Mouse (Mus musculus): ENCODE data around the gene Pecr. TPM values are rescaled to one million over a fixed set of nuclear protein-coding genes. Genes with fewer than 3 reads are reported as not detected.
A peak's percentile ranks its signal among the peaks of the same experiment; 100 is the strongest.

Gene Pecr
- polyA plus RNA-seq, 1 experiment from 2014 or later: 14.5 TPM

DNA sequence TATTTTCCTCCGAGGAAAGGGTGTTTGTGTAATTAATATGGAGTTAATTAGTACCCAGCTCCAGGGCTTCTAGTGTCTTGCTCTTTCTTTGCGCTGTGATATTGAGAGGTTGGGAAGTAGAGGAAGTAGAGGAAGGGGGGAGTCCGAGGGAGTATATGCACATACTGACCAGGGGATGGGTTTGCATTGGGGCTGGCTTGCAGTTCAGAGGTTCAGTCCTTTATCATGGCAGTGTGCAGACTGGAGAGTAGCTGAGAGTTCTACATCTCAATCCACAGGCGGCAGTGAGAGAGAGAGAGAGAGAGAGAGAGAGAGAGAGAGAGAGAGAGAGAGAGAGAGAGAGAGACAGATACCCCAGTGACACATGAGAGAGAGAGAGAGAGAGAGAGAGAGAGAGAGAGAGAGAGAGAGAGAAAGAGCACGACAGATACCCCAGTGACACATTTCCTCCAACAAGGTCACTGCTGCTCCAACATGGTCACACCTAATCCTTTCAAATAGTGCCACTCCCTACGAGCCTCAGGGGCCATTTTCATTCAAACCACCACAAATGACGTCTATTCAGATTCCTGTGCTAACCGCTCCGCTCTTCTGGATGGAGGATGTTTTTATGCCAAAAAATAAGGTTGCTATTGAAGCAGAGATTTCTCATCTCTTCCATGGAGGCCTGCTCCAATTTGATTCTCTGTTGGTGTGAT, 28.7 kb upstream of the Pecr start:
- no peak overlapping the region for H3K4me2 ChIP-seq
- H3K36me3 ChIP-seq (ENCODE audit: control insufficient read depth, insufficient read depth, low read length): peaks cover 2% of the 10 kb centered on the region; the same call in 1 of the 2 replicates
- H3K9ac ChIP-seq (ENCODE audit: low read length): no peak overlapping the region
- H3K4me1 ChIP-seq (ENCODE audit: control insufficient read depth, insufficient read depth, low read length): peaks cover 7% of the 10 kb centered on the region; the same call in 1 of the 2 replicates
- H3K27me3 ChIP-seq (ENCODE audit: control insufficient read depth, insufficient read depth, low read length): no peaks in the 10 kb centered on the region
- peak; percentile 56 for DNase-seq (ENCODE audit: low spot score, missing footprints)
- 86% methylated on average over 9 of the region's 9 CpGs for WGBS
- no peak for ATAC-seq (ENCODE audit: low FRiP score)
- H3K4me3 ChIP-seq (ENCODE audit: low read depth, low read length): no peak overlapping the region
- H3K27ac ChIP-seq (ENCODE audit: low read depth, low read length): no peak overlapping the region
- no peaks in the 10 kb centered on the region for H3K9me3 ChIP-seq (ENCODE audit: control insufficient read depth, low read length)

DNA sequence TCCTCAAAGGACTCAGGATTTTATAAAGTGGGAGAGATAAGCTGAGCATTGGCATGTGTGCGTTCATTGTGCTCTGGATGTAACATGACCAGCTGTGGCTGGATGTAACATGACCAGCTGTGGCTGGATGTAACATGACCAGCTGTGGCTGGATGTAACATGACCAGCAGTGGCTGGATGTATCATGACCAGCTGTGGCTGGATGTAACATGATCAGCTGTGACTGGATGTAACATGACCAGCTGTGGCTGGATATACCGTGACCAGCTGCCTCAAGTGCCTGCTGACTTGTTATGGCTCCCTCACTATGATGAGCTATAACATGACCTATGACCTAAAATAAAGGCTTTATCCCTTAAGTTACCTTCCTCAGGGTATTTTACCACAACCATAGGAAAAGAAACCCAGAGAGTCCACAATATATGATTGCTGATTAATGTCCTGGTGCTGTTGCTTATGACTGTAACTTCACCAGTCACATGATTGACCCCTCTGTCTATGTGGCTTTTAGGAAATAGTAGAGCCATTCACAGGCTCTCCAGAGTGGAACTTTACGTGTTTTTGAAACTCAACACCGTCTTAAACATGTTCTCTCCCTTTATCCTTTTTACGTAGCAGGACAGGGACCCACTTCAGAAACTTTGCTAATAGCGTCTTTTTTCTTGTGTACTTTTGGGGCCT, 25.8 kb upstream of the Pecr start:
- DNase-seq (ENCODE audit: low spot score, missing footprints) (peak; percentile 84), ATAC-seq (ENCODE audit: low FRiP score) (no peak)
- WGBS: 64% methylated on average over 6 of the region's 6 CpGs
- Histone ChIP-seq H3K4me2 (no peak overlapping the region), H3K36me3 (ENCODE audit: control insufficient read depth, insufficient read depth, low read length) (no peaks in the 10 kb centered on the region), H3K9me3 (ENCODE audit: control insufficient read depth, low read length) (no peaks in the 10 kb centered on the region), H3K9ac (ENCODE audit: low read length) (no peak overlapping the region), H3K4me1 (ENCODE audit: control insufficient read depth, insufficient read depth, low read length) (peaks cover 7% of the 10 kb centered on the region; the same call in 1 of the 2 replicates), H3K27ac (ENCODE audit: low read depth, low read length) (no peak overlapping the region), H3K27me3 (ENCODE audit: control insufficient read depth, insufficient read depth, low read length) (no peaks in the 10 kb centered on the region), H3K4me3 (ENCODE audit: low read depth, low read length) (no peak overlapping the region)

DNA sequence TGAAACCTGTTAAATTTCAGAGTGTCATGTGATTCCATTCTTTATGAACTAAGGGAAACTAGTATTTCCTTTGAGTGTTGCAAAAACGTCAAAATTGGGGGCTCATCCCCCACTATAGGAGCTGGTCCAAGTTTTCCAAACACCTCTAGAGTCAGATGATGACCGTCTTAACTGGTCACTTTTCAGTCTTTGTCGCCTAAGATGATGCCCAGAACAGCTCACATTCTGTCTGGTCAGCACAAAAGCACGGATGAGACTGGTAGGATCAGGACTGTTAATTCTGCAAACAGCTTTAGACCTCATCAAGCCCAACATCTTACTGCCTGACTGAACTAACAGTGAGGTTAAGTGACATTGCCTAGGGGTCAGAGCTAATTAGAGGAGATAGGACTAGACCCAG, 24.8 kb upstream of the Pecr start:
- Histone ChIP-seq H3K4me1 (ENCODE audit: control insufficient read depth, insufficient read depth, low read length) (peaks cover 7% of the 10 kb centered on the region; the same call in 1 of the 2 replicates), H3K36me3 (ENCODE audit: control insufficient read depth, insufficient read depth, low read length) (no peaks in the 10 kb centered on the region), H3K4me3 (ENCODE audit: low read depth, low read length) (no peak overlapping the region), H3K4me2 (no peak overlapping the region), H3K27me3 (ENCODE audit: control insufficient read depth, insufficient read depth, low read length) (no peaks in the 10 kb centered on the region), H3K9ac (ENCODE audit: low read length) (no peak overlapping the region), H3K27ac (ENCODE audit: low read depth, low read length) (no peak overlapping the region), H3K9me3 (ENCODE audit: control insufficient read depth, low read length) (no peaks in the 10 kb centered on the region)
- ATAC-seq (ENCODE audit: low FRiP score) (no peak), DNase-seq (ENCODE audit: low spot score, missing footprints) (peak; percentile 68)
- 72% methylated on average over 4 of the region's 4 CpGs for WGBS

DNA sequence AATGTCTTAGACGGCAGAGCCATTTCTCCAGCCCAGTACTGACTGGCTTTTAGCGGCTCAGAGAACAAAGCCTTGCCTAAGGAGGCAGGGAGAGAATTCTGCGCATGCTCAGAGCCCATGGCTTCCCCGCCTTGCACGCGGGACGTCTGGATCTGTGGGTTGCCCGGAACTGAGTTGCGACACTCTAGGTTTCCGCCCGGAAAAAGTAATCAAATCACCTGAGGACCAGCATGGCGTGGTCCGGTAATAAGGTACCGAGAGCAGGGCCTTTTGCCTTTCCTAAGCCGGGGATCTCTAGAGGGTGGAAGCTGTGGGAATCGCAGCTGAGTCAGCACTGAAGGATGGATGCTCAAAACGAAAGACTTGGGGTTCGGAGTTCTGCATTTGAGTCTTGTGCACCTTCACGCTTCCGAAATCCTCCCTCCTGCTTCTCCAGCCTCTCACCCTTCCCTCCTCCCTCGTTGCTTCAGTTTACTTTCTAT, 23.2 kb upstream of the Pecr start, which contains the start of gene Xrcc5:
Gene Xrcc5 (plus strand): TSS at position 105 of the 482 bp plus-strand sequence.
- Histone ChIP-seq H3K27me3 (ENCODE audit: control insufficient read depth, insufficient read depth, low read length) (no peaks in the 10 kb centered on the region), H3K4me2 (peak within 1 kb of the TSS; percentile 51), H3K27ac (ENCODE audit: low read depth, low read length) (peak within 1 kb of the TSS; percentile 72), H3K36me3 (ENCODE audit: control insufficient read depth, insufficient read depth, low read length) (no peaks in the 10 kb centered on the region), H3K4me1 (ENCODE audit: control insufficient read depth, insufficient read depth, low read length) (peaks cover 7% of the 10 kb centered on the region; the same call in 1 of the 2 replicates), H3K9ac (ENCODE audit: low read length) (peak within 1 kb of the TSS; percentile 75), H3K4me3 (ENCODE audit: low read depth, low read length) (peak within 1 kb of the TSS; percentile 48), H3K9me3 (ENCODE audit: control insufficient read depth, low read length) (no peaks in the 10 kb centered on the region)
- under 1% methylated on average over 21 of the region's 21 CpGs for WGBS
- peak; percentile 96 for ATAC-seq (ENCODE audit: low FRiP score)
- peak; percentile 99 for DNase-seq (ENCODE audit: low spot score, missing footprints)

DNA sequence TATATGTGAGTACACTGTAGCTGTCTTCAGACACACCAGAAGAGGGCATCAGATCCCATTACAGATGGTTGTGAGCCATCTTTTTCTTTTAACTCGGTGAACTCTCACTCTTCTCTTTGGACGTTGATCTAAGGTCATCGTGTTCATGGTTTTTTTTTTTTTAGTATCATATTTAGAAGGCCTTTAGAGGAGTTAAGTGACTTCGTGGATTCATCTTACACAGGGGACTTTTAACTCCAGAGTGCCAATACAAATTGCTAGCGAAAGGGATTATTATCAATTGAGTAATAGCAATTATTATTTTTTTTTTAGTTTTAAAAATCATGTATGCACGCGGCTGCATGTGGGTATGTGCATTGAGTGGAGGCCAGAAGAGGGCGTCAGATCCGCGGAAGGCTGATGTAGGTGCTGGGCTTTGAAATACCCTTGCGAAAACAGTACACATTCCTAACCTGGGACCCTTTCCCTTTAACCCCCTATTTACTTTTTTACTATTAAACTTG, 22.6 kb upstream of the Pecr start:
- DNase-seq (ENCODE audit: low spot score, missing footprints) (no peak), ATAC-seq (ENCODE audit: low FRiP score) (peak; percentile 87)
- whole genome bisulfite sequencing: 4% methylated on average over 11 of the region's 11 CpGs
- peak overlapping the region; percentile 48 for H3K4me3 ChIP-seq (ENCODE audit: low read depth, low read length)
- H3K9ac ChIP-seq (ENCODE audit: low read length): peak overlapping the region; percentile 75
- peaks cover 7% of the 10 kb centered on the region; the same call in 1 of the 2 replicates for H3K4me1 ChIP-seq (ENCODE audit: control insufficient read depth, insufficient read depth, low read length)
- no peaks in the 10 kb centered on the region for H3K9me3 ChIP-seq (ENCODE audit: control insufficient read depth, low read length)
- H3K36me3 ChIP-seq (ENCODE audit: control insufficient read depth, insufficient read depth, low read length): no peaks in the 10 kb centered on the region
- peak overlapping the region; percentile 72 for H3K27ac ChIP-seq (ENCODE audit: low read depth, low read length)
- H3K4me2 ChIP-seq: peak overlapping the region; percentile 51
- no peaks in the 10 kb centered on the region for H3K27me3 ChIP-seq (ENCODE audit: control insufficient read depth, insufficient read depth, low read length)

DNA sequence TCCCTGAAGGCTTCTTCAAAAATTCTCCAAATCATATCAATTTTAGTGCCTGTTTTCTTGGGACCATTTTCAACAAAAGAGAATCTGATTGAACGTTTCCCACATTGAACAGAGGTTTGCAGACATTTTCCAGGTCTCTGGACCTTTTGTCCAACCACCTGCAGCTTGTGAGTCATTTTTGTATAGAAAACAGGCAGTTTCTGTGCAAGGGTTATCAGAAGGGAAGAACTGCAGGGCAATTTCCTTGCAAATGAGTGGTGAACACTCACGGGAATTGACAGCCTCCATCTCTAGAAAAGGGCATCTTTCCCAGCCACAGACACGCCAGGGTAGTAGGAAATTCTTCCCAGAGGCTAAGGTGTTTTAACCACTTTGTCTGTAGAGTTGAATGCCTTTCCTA, 22.1 kb upstream of the Pecr start:
- Histone ChIP-seq H3K36me3 (ENCODE audit: control insufficient read depth, insufficient read depth, low read length) (no peaks in the 10 kb centered on the region), H3K9ac (ENCODE audit: low read length) (no peak overlapping the region), H3K4me3 (ENCODE audit: low read depth, low read length) (no peak overlapping the region), H3K4me1 (ENCODE audit: control insufficient read depth, insufficient read depth, low read length) (peaks cover 7% of the 10 kb centered on the region; the same call in 1 of the 2 replicates), H3K4me2 (no peak overlapping the region), H3K27ac (ENCODE audit: low read depth, low read length) (no peak overlapping the region; the same call in 1 of the 2 replicates), H3K27me3 (ENCODE audit: control insufficient read depth, insufficient read depth, low read length) (no peaks in the 10 kb centered on the region), H3K9me3 (ENCODE audit: control insufficient read depth, low read length) (no peaks in the 10 kb centered on the region)
- peak; percentile 86 for DNase-seq (ENCODE audit: low spot score, missing footprints)
- 61% methylated on average over 3 of the region's 3 CpGs for WGBS
- no peak for ATAC-seq (ENCODE audit: low FRiP score)

DNA sequence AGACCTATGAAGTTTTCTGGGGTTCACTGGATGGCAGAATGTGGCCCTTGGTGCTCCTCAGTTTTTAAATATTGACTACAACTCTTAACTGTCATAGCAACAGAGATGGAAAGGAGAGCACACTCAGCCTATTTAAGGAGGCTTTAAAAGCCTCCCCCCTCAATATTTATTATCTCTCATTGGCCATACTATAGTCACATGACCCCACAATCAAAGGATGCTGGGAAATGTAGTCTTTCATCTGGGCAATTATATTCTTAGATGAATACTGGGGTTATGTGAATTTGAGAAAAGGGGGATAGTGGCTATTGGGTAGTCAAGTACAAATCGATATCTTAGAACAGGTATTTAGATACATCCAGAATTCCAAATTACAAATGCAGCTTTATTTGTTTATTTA, 17.7 kb upstream of the Pecr start:
- DNase-seq (ENCODE audit: low spot score, missing footprints): no peak
- WGBS: 88% methylated on average over 1 of the region's 1 CpGs
- Histone ChIP-seq H3K36me3 (ENCODE audit: control insufficient read depth, insufficient read depth, low read length) (no peaks in the 10 kb centered on the region), H3K9ac (ENCODE audit: low read length) (no peak overlapping the region), H3K4me1 (ENCODE audit: control insufficient read depth, insufficient read depth, low read length) (no peaks in the 10 kb centered on the region), H3K27ac (ENCODE audit: low read depth, low read length) (no peak overlapping the region), H3K9me3 (ENCODE audit: control insufficient read depth, low read length) (no peaks in the 10 kb centered on the region), H3K4me3 (ENCODE audit: low read depth, low read length) (no peak overlapping the region), H3K27me3 (ENCODE audit: control insufficient read depth, insufficient read depth, low read length) (no peaks in the 10 kb centered on the region), H3K4me2 (no peak overlapping the region)
- no peak for ATAC-seq (ENCODE audit: low FRiP score)

DNA sequence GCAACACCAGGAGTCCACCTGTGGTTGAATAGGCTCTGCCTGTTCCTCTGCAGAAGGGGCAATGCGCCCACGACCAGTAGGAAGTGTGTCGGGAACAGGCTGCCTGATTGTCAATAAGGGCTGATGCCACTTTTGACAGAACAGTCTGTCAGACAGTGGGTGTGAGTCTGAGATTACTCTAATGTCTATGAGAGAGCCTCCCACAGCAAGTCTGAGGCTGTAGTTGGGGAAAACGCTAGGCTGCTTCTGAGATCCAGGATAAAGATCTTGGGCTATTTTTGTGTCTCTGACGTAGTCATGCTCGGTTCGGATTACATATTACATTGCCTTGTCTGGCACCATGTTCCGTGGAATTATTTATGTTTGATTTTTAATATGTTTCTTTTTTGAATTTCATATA, 11.6 kb upstream of the Pecr start:
- Histone ChIP-seq H3K36me3 (ENCODE audit: control insufficient read depth, insufficient read depth, low read length) (no peaks in the 10 kb centered on the region), H3K4me2 (no peak overlapping the region), H3K9me3 (ENCODE audit: control insufficient read depth, low read length) (no peaks in the 10 kb centered on the region), H3K4me1 (ENCODE audit: control insufficient read depth, insufficient read depth, low read length) (no peaks in the 10 kb centered on the region), H3K27ac (ENCODE audit: low read depth, low read length) (no peak overlapping the region), H3K27me3 (ENCODE audit: control insufficient read depth, insufficient read depth, low read length) (no peaks in the 10 kb centered on the region), H3K9ac (ENCODE audit: low read length) (no peak overlapping the region), H3K4me3 (ENCODE audit: low read depth, low read length) (no peak overlapping the region)
- WGBS: 85% methylated on average over 8 of the region's 8 CpGs
- DNase-seq (ENCODE audit: low spot score, missing footprints) (no peak), ATAC-seq (ENCODE audit: low FRiP score) (no peak)

Data from midbrain, embryonic 11.5 days (tissue).